In genomic region chr7:132367344-132367743, GRCm38 (mm10) we compare ENCODE assay signal across 27 mouse cellular contexts.
"Had no signal": no experiment of that assay in that cellular context is flagged by ENCODE, and none has a peak within 500 bp of the region (broad histone marks: within the 10 kb centered on the region; RNA-seq: fewer than 3 reads in every experiment).

No protein-coding gene starts in this region.

- H3K36me3 ChIP-seq: embryonic facial prominence, embryonic 10.5 days; embryonic facial prominence, embryonic 12.5 days; embryonic facial prominence, embryonic 13.5 days; embryonic facial prominence, embryonic 15.5 days; forebrain, embryonic 10.5 days; forebrain, embryonic 12.5 days; forebrain, embryonic 15.5 days had no signal

- H3K4me3 ChIP-seq: embryonic facial prominence, embryonic 10.5 days; embryonic facial prominence, embryonic 12.5 days; embryonic facial prominence, embryonic 13.5 days; embryonic facial prominence, embryonic 15.5 days; erythroblast, embryonic 14.5 days; forebrain, embryonic 10.5 days; forebrain, embryonic 12.5 days; forebrain, embryonic 13.5 days; forebrain, embryonic 15.5 days; gastrocnemius, adult 2 months; heart, adult 2 months had no signal

- H3K27me3 ChIP-seq: embryonic facial prominence, embryonic 12.5 days; embryonic facial prominence, embryonic 13.5 days; embryonic facial prominence, embryonic 15.5 days; forebrain, embryonic 12.5 days; forebrain, embryonic 13.5 days; forebrain, embryonic 15.5 days had no signal

- H3K4me1 ChIP-seq: forebrain, embryonic 12.5 days had no signal

- DNase-seq: cerebellum, adult 9-10 months; cerebellum, adult 9-11 months; cerebellum, postnatal 10 days; cerebellum, postnatal 14 days; cerebellum, postnatal 25 days; cerebellum, postnatal 36 days; embryo, embryonic 11 days; forebrain, postnatal 0 days; gastrocnemius, adult 2 months; gastrocnemius, postnatal 10 days; gastrocnemius, postnatal 14 days; gastrocnemius, postnatal 25 days; gastrocnemius, postnatal 36 days; heart, adult 11 months; heart, adult 18-20 months; heart, adult 2 months had no signal

- H3K9me3 ChIP-seq: embryonic facial prominence, embryonic 10.5 days; embryonic facial prominence, embryonic 12.5 days; embryonic facial prominence, embryonic 13.5 days; embryonic facial prominence, embryonic 15.5 days; forebrain, embryonic 10.5 days; forebrain, embryonic 12.5 days; forebrain, embryonic 13.5 days; forebrain, embryonic 15.5 days had no signal

- ATAC-seq: forebrain, embryonic 13.5 days; forebrain, embryonic 14.5 days; forebrain, embryonic 15.5 days; forebrain, embryonic 16.5 days; forebrain, postnatal 0 days had no signal

- H3K27ac ChIP-seq: embryonic facial prominence, embryonic 10.5 days; embryonic facial prominence, embryonic 12.5 days; embryonic facial prominence, embryonic 13.5 days; embryonic facial prominence, embryonic 15.5 days; forebrain, embryonic 10.5 days; forebrain, embryonic 12.5 days; forebrain, embryonic 13.5 days; forebrain, embryonic 15.5 days; gastrocnemius, adult 2 months; heart, adult 2 months had no signal

- H3K9ac ChIP-seq: embryonic facial prominence, embryonic 12.5 days; embryonic facial prominence, embryonic 13.5 days; embryonic facial prominence, embryonic 15.5 days; forebrain, embryonic 12.5 days; forebrain, embryonic 13.5 days; forebrain, embryonic 15.5 days; forebrain, postnatal 0 days had no signal
